Mouse (Mus musculus): ENCODE data around the gene Snrk. TPM values are rescaled to one million over a fixed set of nuclear protein-coding genes. Genes with fewer than 3 reads are reported as not detected.
"Not testable (repeated sequence)": the region's sequence is repeated elsewhere in the genome, so short reads cannot be mapped to it uniquely, and the experiment has no call there.

The Snrk gene
- polyA plus RNA-seq, 1 experiment from 2014 or later = 56.1 TPM

DNA sequence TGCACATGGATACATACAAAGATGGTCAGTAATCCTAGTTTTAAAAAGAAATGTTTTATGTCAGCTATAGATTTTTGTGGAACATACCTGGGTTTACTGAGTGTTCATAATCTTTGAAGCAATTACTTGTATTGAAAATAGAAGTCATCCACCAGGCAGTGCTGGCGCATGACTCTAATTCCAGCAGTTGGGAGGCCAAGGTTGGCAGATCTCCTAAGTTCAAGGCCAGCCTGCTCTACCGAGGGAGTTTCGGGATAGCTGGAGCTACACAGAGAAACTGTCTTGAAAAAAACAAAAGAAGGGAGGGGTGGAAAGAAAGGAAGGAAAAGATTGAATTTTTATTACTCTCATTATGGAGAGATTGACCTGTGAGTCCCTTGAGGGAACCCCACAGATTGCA is 31.3 kb downstream of the Snrk start:
- peaks cover 20% of the 10 kb centered on the region; the same call in 1 of the 2 replicates for H3K36me3 ChIP-seq
- H3K4me2 ChIP-seq = no peak overlapping the region
- no peak overlapping the region for H3K4me3 ChIP-seq (replicated peaks)
- peaks cover 7% of the 10 kb centered on the region for H3K4me1 ChIP-seq
- H3K9ac ChIP-seq = no peak overlapping the region
- no peak for ATAC-seq (ENCODE audit: insufficient read depth, low FRiP score, low read depth)
- H3K27me3 ChIP-seq (replicated peaks) = no peaks in the 10 kb centered on the region
- H3K27ac ChIP-seq = no peak overlapping the region
- 91% methylated on average over 3 of the region's 3 CpGs for whole genome bisulfite sequencing
- H3K9me3 ChIP-seq = no peaks in the 10 kb centered on the region

DNA sequence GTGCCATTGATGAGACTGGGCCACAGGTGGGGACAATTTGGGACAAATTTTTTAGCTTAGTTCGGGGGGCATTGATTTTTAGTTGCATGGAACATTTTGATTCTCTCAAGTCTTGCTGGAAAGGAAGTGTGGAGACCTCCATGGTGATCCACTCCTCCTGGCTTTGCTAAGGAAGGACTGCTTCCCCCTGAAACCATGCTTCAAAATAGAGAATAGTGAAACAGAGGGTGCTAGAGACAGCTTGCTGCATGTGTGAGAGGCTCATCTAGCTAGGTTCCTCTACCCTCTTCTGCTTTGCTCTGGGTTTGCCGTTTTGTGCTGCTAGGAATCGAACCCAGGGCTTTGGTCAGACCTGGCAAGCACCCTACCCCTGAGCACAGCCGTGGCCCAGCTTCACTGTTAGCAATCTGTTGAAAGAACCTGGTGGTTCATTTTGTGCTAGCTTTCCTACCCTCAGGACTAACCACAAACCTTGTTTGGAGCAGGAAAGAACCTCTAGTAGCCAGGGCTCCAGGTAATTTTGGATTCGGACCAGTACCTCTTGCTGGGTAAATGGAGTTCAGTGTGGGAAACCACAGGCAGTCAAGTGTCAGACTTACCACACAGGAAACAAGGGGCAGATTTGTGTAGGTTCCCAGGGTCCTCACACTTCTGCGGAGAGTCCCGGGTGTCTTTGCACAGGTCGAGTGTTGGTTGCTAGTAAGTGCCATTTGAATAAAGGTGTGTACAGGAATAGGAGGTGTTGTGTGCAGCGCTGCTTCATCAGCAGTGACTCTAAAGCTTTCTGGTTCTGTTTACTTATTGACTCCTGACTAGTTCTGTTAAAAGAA is 33.1 kb downstream of the Snrk start:
- H3K27ac ChIP-seq = no peak overlapping the region
- H3K36me3 ChIP-seq = 0 out of 2 replicates have a peak, but pooled peaks cover 7% of the 10 kb centered on the region
- no peak overlapping the region for H3K4me2 ChIP-seq
- no peak overlapping the region for H3K4me3 ChIP-seq (replicated peaks)
- no peaks in the 10 kb centered on the region for H3K27me3 ChIP-seq (replicated peaks)
- no peaks in the 10 kb centered on the region for H3K9me3 ChIP-seq
- WGBS = 82% methylated on average over 9 of the region's 9 CpGs
- ATAC-seq (ENCODE audit: insufficient read depth, low FRiP score, low read depth) = no peak
- peaks cover 7% of the 10 kb centered on the region for H3K4me1 ChIP-seq
- no peak overlapping the region for H3K9ac ChIP-seq

DNA sequence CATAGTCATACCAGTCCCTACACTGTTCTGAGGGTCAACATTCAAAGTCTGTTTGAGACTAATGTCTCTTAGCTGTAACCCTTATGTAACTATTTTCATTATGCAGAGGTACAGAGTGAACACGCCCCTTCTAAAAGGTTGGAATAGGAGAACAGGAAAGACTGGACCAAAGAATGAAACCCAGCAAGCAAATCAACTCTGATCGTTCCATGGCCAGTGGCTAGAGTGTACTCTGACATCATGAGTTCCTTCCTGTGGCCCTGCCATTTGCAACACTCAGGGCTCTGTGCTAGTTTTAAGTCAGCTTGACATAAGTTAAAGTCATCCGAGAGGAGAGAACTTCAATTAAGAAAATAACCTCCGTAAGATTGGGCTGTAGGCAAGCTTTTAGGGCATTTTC is 35.0 kb downstream of the Snrk start:
- H3K4me3 ChIP-seq (replicated peaks) = no peak overlapping the region
- H3K27me3 ChIP-seq (replicated peaks) = no peaks in the 10 kb centered on the region
- no peak for ATAC-seq (ENCODE audit: insufficient read depth, low FRiP score, low read depth)
- WGBS = 85% methylated on average over 4 of the region's 4 CpGs
- no peaks in the 10 kb centered on the region for H3K9me3 ChIP-seq
- H3K27ac ChIP-seq = no peak overlapping the region
- H3K4me2 ChIP-seq = no peak overlapping the region
- H3K36me3 ChIP-seq = peaks cover 12% of the 10 kb centered on the region; the same call in 1 of the 2 replicates
- peaks cover 3% of the 10 kb centered on the region; the same call in 1 of the 2 replicates for H3K4me1 ChIP-seq
- H3K9ac ChIP-seq = no peak overlapping the region

DNA sequence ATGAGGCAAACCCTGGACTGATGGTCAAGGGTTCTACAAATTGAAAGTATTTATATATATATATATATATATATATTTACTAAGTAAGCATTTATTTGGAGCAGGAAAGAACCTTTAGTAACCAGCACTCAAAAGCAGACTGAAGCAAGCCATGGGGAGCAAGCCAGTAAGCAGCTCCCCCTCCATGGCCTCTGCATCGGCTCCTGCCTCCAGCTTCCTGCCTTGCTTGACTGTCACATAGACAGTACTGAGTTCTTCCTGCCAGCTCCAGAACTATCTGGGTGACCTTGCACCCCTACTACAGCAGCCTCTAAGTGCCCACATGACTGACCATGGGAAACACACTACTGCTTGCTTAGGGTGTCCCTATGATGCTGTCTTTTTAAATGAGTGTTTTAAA is 35.4 kb downstream of the Snrk start:
- H3K4me3 ChIP-seq (replicated peaks) = no peak overlapping the region
- peaks cover 16% of the 10 kb centered on the region; the same call in 1 of the 2 replicates for H3K36me3 ChIP-seq
- 84% methylated on average over 1 of the region's 1 CpGs for WGBS
- peaks cover 3% of the 10 kb centered on the region; the same call in 1 of the 2 replicates for H3K4me1 ChIP-seq
- ATAC-seq (ENCODE audit: insufficient read depth, low FRiP score, low read depth) = no peak
- no peak overlapping the region for H3K4me2 ChIP-seq
- H3K27me3 ChIP-seq (replicated peaks) = no peaks in the 10 kb centered on the region
- H3K9me3 ChIP-seq = no peaks in the 10 kb centered on the region
- H3K27ac ChIP-seq = no peak overlapping the region
- no peak overlapping the region for H3K9ac ChIP-seq

DNA sequence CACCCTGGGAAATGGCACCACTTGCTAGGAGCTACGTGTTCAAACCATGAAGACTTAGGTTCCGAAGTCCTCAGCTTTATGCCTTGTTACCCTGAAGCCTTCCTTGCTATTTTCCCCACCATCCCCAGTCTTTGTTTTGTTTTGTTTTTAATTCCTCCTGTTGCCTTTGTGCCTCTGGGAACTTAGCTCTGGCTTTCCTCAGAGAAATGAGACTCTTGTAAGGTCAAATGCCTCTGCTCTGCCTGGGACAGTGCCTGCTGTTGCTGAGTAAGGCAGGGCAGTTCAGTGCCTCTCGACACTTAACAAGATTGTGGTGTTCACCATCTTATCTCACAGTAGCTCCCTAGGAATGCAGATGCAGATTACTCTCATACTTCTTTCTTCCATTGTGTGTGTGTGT is 36.4 kb downstream of the Snrk start:
- ATAC-seq (ENCODE audit: insufficient read depth, low FRiP score, low read depth) = no peak
- Histone ChIP-seq H3K4me1 (peaks cover 3% of the 10 kb centered on the region; the same call in 1 of the 2 replicates), H3K27me3 (replicated peaks) (no peaks in the 10 kb centered on the region), H3K36me3 (peaks cover 16% of the 10 kb centered on the region; the same call in 1 of the 2 replicates), H3K27ac (no peak overlapping the region), H3K4me2 (no peak overlapping the region), H3K9me3 (no peaks in the 10 kb centered on the region), H3K9ac (no peak overlapping the region), H3K4me3 (replicated peaks) (no peak overlapping the region)
- WGBS = 91% methylated on average over 3 of the region's 3 CpGs

DNA sequence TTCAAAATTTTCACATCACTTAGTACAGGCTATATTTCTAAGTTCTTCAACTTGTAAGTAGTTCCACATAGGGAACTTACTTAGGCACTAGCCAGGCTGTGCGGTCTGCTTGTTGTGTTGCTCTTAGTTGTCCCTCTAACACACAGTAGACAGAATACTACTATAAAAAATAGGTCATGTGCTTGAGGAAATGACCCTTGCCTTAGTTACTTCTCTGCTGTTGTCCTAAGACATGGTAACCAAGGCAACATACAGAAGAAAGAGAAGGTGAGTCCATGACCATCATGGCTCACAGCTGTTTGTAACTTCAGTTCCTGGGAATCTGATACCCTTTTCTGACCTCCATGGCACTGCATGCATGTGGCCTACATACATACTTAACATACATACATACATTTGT is 38.1 kb downstream of the Snrk start:
- Histone ChIP-seq H3K4me1 (no peaks in the 10 kb centered on the region), H3K9ac (no peak overlapping the region), H3K36me3 (peaks cover 17% of the 10 kb centered on the region), H3K4me2 (no peak overlapping the region), H3K9me3 (no peaks in the 10 kb centered on the region), H3K4me3 (replicated peaks) (no peak overlapping the region), H3K27me3 (replicated peaks) (no peaks in the 10 kb centered on the region), H3K27ac (no peak overlapping the region)
- no peak for ATAC-seq (ENCODE audit: insufficient read depth, low FRiP score, low read depth)
- WGBS = 92% methylated on average over 1 of the region's 1 CpGs

DNA sequence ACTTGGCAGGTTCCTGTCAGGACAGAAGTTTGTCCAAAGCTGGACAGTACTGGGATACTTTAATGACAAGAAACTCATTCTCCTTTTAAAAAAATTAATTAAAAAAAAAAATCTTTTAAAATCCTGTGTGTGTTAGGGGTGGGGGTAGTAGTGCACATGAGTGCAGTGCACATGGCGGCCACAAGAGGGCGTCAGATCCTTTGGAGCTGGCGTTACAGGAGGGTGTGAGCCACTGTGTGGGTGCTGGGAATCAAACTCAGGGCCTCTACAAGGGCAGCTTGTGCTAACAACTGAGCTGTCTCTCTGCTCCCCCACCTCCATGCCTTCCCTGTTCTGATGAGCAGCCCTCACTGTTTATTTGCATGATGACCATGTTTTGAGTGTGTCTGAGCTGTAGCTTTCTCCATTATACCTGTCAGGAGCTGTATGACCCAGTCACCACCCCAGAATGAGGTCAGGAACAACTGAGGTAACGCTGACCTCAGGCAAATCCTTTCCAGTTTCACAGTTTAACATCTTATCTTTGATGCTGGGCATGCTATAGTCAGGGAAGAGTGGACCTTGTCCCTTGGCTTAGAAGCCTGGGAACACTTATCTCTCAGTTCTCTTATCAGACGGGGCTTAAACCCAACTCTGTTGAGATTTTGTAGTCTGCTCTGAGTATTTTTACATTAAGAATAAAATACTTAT is 39.5 kb downstream of the Snrk start:
- no peak; the same call in 1 of the 2 replicates for ATAC-seq (ENCODE audit: insufficient read depth, low FRiP score, low read depth)
- 82% methylated on average over 5 of the region's 5 CpGs for WGBS

DNA sequence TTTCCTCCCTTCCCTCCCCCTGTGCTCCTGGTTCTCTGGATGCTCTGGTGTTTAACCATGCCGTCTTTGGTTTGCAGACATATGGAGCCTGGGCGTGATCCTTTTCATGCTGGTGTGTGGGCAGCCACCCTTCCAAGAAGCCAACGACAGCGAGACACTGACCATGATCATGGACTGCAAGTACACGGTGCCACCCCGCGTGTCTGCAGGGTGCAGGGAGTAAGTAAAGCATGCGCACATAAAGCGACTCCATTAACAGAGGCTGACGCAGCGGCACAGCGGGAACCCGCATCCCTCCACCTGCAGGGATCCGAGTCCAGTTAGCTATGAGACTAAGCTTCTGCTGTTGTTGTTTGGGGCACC is 40.0 kb downstream of the Snrk start:
- Histone ChIP-seq H3K27ac (no peak overlapping the region), H3K9me3 (no peaks in the 10 kb centered on the region), H3K27me3 (replicated peaks) (no peaks in the 10 kb centered on the region), H3K4me3 (replicated peaks) (no peak overlapping the region), H3K4me2 (no peak overlapping the region), H3K36me3 (peaks cover 15% of the 10 kb centered on the region), H3K9ac (no peak overlapping the region), H3K4me1 (no peaks in the 10 kb centered on the region)
- ATAC-seq (ENCODE audit: insufficient read depth, low FRiP score, low read depth) = no peak
- WGBS = 91% methylated on average over 14 of the region's 14 CpGs

More for the DNA sequence above, 39.5 kb downstream of the Snrk start:
- H3K27ac ChIP-seq = no peak overlapping the region
- H3K4me2 ChIP-seq = no peak overlapping the region
- no peaks in the 10 kb centered on the region for H3K4me1 ChIP-seq
- H3K9ac ChIP-seq = no peak overlapping the region
- peaks cover 19% of the 10 kb centered on the region for H3K36me3 ChIP-seq
- H3K27me3 ChIP-seq (replicated peaks) = no peaks in the 10 kb centered on the region
- no peaks in the 10 kb centered on the region for H3K9me3 ChIP-seq
- H3K4me3 ChIP-seq (replicated peaks) = no peak overlapping the region

DNA sequence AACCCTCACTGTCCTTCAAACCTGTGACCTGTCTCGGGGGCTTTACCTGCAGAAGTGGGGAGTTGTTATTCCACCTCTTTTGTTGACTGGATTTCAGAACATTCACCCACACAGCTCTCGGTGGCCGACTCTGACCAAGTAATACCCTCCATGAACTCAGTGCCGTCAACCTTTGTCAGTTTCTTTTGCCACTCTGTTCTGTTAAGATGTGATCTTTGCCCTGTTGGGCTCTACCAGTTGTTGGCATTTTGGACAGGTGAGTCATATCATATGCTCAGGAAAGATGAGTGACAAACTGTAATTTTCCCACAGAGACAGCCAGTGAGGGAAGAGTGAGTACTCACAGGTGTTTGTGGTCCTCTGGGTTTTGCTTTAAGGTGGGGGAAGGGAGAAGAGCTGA is 47.5 kb downstream of the Snrk start:
- Histone ChIP-seq H3K4me1 (no peaks in the 10 kb centered on the region), H3K27me3 (replicated peaks) (no peaks in the 10 kb centered on the region), H3K9ac (no peak overlapping the region), H3K36me3 (peaks cover 29% of the 10 kb centered on the region), H3K4me2 (no peak overlapping the region), H3K4me3 (replicated peaks) (no peak overlapping the region), H3K27ac (no peak overlapping the region), H3K9me3 (no peaks in the 10 kb centered on the region)
- WGBS = 92% methylated on average over 4 of the region's 4 CpGs
- no peak for ATAC-seq (ENCODE audit: insufficient read depth, low FRiP score, low read depth)

DNA sequence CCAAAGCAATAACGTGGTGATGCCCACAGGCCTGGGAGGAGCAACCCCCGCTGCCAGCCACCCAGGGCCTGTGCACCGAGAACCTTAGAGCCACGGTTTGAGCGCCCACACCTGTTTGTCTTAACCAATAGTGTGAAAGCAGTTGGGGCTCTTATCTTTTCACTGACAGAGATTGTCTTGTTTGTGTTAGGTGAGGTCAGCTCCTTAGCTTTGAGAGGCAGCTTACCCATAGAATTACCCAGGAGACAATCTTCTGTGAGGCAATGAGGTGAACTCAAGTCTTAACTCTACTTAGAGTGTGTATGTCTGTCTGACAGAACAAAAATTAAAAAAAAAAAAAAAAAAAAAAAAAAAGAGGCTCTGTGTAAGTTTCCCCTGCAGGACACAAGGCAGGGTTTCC is 50.7 kb downstream of the Snrk start:
- H3K4me2 ChIP-seq; ATAC-seq (ENCODE audit: insufficient read depth, low FRiP score, low read depth); H3K27me3 ChIP-seq (replicated peaks); H3K4me3 ChIP-seq (replicated peaks); H3K4me1 ChIP-seq; H3K9ac ChIP-seq; H3K27ac ChIP-seq; H3K9me3 ChIP-seq: not testable (repeated sequence)
- WGBS = 76% methylated on average over 5 of the region's 5 CpGs
- peaks cover 23% of the 10 kb centered on the region for H3K36me3 ChIP-seq

DNA sequence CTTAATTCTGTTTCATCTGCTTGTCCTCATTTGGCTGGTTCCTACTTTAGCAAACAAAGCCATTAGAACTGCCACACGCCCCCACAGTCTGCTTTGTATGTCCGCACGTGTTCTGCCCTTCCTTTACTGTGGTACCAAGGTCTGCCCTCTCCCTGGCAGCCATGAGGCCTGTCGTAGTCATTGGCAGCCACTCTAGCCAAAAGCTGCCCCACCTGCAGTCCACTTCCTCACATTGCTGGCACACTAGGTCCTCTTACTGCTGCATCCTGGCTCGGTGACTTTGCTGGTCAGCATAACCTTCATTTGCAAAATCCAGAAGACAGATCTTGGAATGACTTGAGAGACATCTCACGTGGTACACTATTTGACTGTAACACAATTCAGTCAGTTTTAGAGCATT is 52.8 kb downstream of the Snrk start:
- H3K4me2 ChIP-seq = no peak overlapping the region
- no peak overlapping the region for H3K9ac ChIP-seq
- peaks cover 13% of the 10 kb centered on the region for H3K36me3 ChIP-seq
- ATAC-seq (ENCODE audit: insufficient read depth, low FRiP score, low read depth) = no peak
- no peak overlapping the region for H3K27ac ChIP-seq
- 86% methylated on average over 6 of the region's 6 CpGs for WGBS
- no peaks in the 10 kb centered on the region for H3K9me3 ChIP-seq
- no peaks in the 10 kb centered on the region for H3K27me3 ChIP-seq (replicated peaks)
- no peak overlapping the region for H3K4me3 ChIP-seq (replicated peaks)
- H3K4me1 ChIP-seq = no peaks in the 10 kb centered on the region

DNA sequence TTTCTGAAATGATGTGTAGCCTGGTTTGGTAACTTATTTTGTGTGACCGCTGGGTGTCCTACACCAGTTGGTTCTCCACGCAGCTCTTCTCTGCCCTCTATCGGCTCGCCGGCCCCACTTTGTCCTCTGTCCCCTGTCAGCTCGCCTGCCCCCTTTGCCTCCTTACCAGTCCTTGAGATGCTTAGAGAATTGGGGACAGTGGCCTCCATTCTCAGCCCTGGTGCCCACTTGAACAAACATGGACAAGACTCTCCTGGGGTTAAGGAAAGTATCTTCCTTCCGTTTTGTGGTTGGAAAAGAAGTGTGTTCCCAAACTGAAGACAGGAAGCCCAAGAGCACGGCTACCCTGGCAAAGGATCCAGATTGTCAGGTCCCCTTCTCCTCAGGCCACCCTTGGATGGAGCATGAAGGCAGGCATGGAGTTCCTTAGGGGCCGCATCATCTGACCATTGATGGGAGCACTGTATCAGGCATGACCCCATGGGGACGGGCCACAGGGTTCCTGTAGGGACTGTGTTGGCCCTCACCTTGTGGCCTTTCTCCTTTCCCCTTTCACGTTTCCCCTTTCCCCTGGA is 55.6 kb downstream of the Snrk start:
- H3K4me1 ChIP-seq = no peaks in the 10 kb centered on the region
- no peak overlapping the region for H3K9ac ChIP-seq
- H3K9me3 ChIP-seq = no peaks in the 10 kb centered on the region
- no peaks in the 10 kb centered on the region for H3K27me3 ChIP-seq (replicated peaks)
- WGBS = 85% methylated on average over 11 of the region's 11 CpGs
- no peak for ATAC-seq (ENCODE audit: insufficient read depth, low FRiP score, low read depth)
- H3K36me3 ChIP-seq = no peaks in the 10 kb centered on the region
- no peak overlapping the region for H3K4me3 ChIP-seq (replicated peaks)
- no peak overlapping the region for H3K4me2 ChIP-seq
- H3K27ac ChIP-seq = no peak overlapping the region

Measured in stomach, embryonic 15.5 days (tissue).